Mouse (Mus musculus) forebrain, embryonic 13.5 days (tissue): ENCODE results near the gene Crybg1. TPM values are rescaled to one million over a fixed set of nuclear protein-coding genes. Genes with fewer than 3 reads are reported as not detected.

ENCODE experiments used
- ATAC-seq: fragments of 200-750 bp; cut with Nextera tagmentation; 2 replicates; pipeline ENCODE4 v1.8.0; 2017
- H3K27ac ChIP-seq: fragments of 300-500 bp; sonication (generic); 2 replicates; pipeline ENCODE4 v1.5.1; 2015; ENCODE audit warnings: inconsistent platforms, mild to moderate bottlenecking, moderate library complexity
- H3K27me3 ChIP-seq: fragments of 300-500 bp; sonication (generic); 2 replicates; pipeline ENCODE4 v1.6.1; 2015; ENCODE audit warnings: mild to moderate bottlenecking, inconsistent platforms
- H3K36me3 ChIP-seq: fragments of 300-500 bp; sonication (generic); 2 replicates; pipeline ENCODE4 v1.6.1; 2015; ENCODE audit warnings: mild to moderate bottlenecking, inconsistent platforms; ENCODE audit not compliant: poor library complexity, severe bottlenecking
- H3K4me1 ChIP-seq: fragments of 300-500 bp; sonication (generic); 2 replicates; pipeline ENCODE4 v1.6.1; 2015; ENCODE audit warnings: inconsistent platforms
- H3K4me2 ChIP-seq: fragments of 300-500 bp; sonication (generic); 2 replicates; pipeline ENCODE4 v1.6.1; 2015; ENCODE audit warnings: inconsistent platforms, mild to moderate bottlenecking, moderate library complexity
- H3K4me3 ChIP-seq: fragments of 300-500 bp; sonication (generic); 2 replicates; pipeline ENCODE4 v1.5.1; 2015; ENCODE audit warnings: mild to moderate bottlenecking, inconsistent platforms
- H3K9ac ChIP-seq: fragments of 300-500 bp; sonication (generic); 2 replicates; pipeline ENCODE4 v1.6.1; 2015; ENCODE audit warnings: mild to moderate bottlenecking, inconsistent platforms
- H3K9me3 ChIP-seq: fragments of 300-500 bp; sonication (generic); replicated peaks from 2 replicates; pipeline ENCODE4 v1.6.1; 2016; ENCODE audit warnings: inconsistent platforms
- WGBS: fragments of 180-500 bp; shearing (Covaris S2); methylation state at CpG from one replicate; pipeline ENCODE4 v1.1.7; 2015; 5-methylcytosine and 5-hydroxymethylcytosine counted together
- polyA plus RNA-seq: library from polyadenylated mRNA; unstranded; fragments of >200 nt; fragmentation: Nextera tagmentation; extraction: Ambion mirVana; gene quantifications from 2 replicates; pipeline ENCODE4 v1.2.1, GENCODE M21; 2015

Crybg1 gene
- polyA plus RNA-seq: 0.11 and 0.28 TPM in 2 replicates

- Histone ChIP-seq H3K4me1 (peaks cover 11% of the 10 kb centered on the region), H3K4me3 (peak within 1 kb of the TSS; percentile 34), H3K4me2 (peak within 1 kb of the TSS; percentile 61), H3K36me3 (no peaks in the 10 kb centered on the region), H3K27me3 (peaks cover 19% of the 10 kb centered on the region), H3K9me3 (0 out of 2 replicates have a peak, but pooled peaks cover 3% of the 10 kb centered on the region), H3K9ac (peak within 1 kb of the TSS; percentile 34; the same call in 1 of the 2 replicates), H3K27ac (no peak within 1 kb of the TSS)
- 5% methylated on average over 39 of the region's 53 CpGs for WGBS
- peak; percentile 70 for ATAC-seq
Measured at GRCm38 (mm10) chr10:44148337-44149317, at the start of gene Crybg1. Crybg1 (minus strand) TSS chr10:44148853.

GRCm38 (mm10) chr10:44177365-44177764 is 28.7 kb upstream of the Crybg1 start:
- Histone ChIP-seq H3K27ac (no peak overlapping the region), H3K4me1 (no peaks in the 10 kb centered on the region), H3K4me3 (no peak overlapping the region), H3K9me3 (no peaks in the 10 kb centered on the region), H3K27me3 (no peaks in the 10 kb centered on the region), H3K4me2 (no peak overlapping the region), H3K9ac (no peak overlapping the region), H3K36me3 (no peaks in the 10 kb centered on the region)
- 6% methylated on average over 1 of the region's 1 CpGs for WGBS
- ATAC-seq: peak; percentile 69

- ATAC-seq: no peak
- H3K36me3 ChIP-seq: no peaks in the 10 kb centered on the region
- H3K4me2 ChIP-seq: no peak overlapping the region
- no peak overlapping the region for H3K4me3 ChIP-seq
- H3K27me3 ChIP-seq: no peaks in the 10 kb centered on the region
- H3K9ac ChIP-seq: no peak overlapping the region
- H3K4me1 ChIP-seq: no peaks in the 10 kb centered on the region
- H3K9me3 ChIP-seq: no peaks in the 10 kb centered on the region
- H3K27ac ChIP-seq: no peak overlapping the region
Measured at GRCm38 (mm10) chr10:44176548-44176947, 27.9 kb upstream of the Crybg1 start.

- WGBS: 91% methylated on average over 5 of the region's 5 CpGs
Measured at GRCm38 (mm10) chr10:44176120-44176519, 27.5 kb upstream of the Crybg1 start.

GRCm38 (mm10) chr10:44170145-44170544 is 21.5 kb upstream of the Crybg1 start:
- no peak overlapping the region for H3K9ac ChIP-seq
- H3K27me3 ChIP-seq: no peaks in the 10 kb centered on the region
- H3K4me3 ChIP-seq: no peak overlapping the region
- no peak for ATAC-seq
- no peaks in the 10 kb centered on the region for H3K36me3 ChIP-seq
- 0 out of 2 replicates have a peak, but pooled peaks cover 4% of the 10 kb centered on the region for H3K4me1 ChIP-seq
- no peaks in the 10 kb centered on the region for H3K9me3 ChIP-seq
- no peak overlapping the region for H3K27ac ChIP-seq
- 85% methylated on average over 12 of the region's 12 CpGs for WGBS
- no peak overlapping the region for H3K4me2 ChIP-seq

More at GRCm38 (mm10) chr10:44176120-44176519, 27.5 kb upstream of the Crybg1 start:
- no peak overlapping the region for H3K4me3 ChIP-seq
- no peak for ATAC-seq
- no peaks in the 10 kb centered on the region for H3K36me3 ChIP-seq
- no peaks in the 10 kb centered on the region for H3K27me3 ChIP-seq
- no peaks in the 10 kb centered on the region for H3K4me1 ChIP-seq
- H3K9me3 ChIP-seq: no peaks in the 10 kb centered on the region
- no peak overlapping the region for H3K9ac ChIP-seq
- H3K27ac ChIP-seq: no peak overlapping the region
- H3K4me2 ChIP-seq: no peak overlapping the region

- Histone ChIP-seq H3K27me3 (no peaks in the 10 kb centered on the region), H3K9me3 (no peaks in the 10 kb centered on the region), H3K4me3 (no peak overlapping the region), H3K4me1 (0 out of 2 replicates have a peak, but pooled peaks cover 4% of the 10 kb centered on the region), H3K36me3 (no peaks in the 10 kb centered on the region), H3K9ac (no peak overlapping the region), H3K27ac (no peak overlapping the region), H3K4me2 (no peak overlapping the region)
- WGBS: 73% methylated on average over 5 of the region's 5 CpGs
- ATAC-seq: no peak
Measured at GRCm38 (mm10) chr10:44167061-44167460, 18.4 kb upstream of the Crybg1 start.

- H3K4me1 ChIP-seq: 0 out of 2 replicates have a peak, but pooled peaks cover 4% of the 10 kb centered on the region
- no peaks in the 10 kb centered on the region for H3K27me3 ChIP-seq
- H3K36me3 ChIP-seq: no peaks in the 10 kb centered on the region
- H3K4me2 ChIP-seq: no peak overlapping the region
- H3K4me3 ChIP-seq: no peak overlapping the region
- ATAC-seq: no peak
- 75% methylated on average over 8 of the region's 8 CpGs for WGBS
- H3K9ac ChIP-seq: no peak overlapping the region
- no peak overlapping the region for H3K27ac ChIP-seq
- H3K9me3 ChIP-seq: no peaks in the 10 kb centered on the region
Measured at GRCm38 (mm10) chr10:44164258-44164975, 15.8 kb upstream of the Crybg1 start.

GRCm38 (mm10) chr10:44163028-44163427 is 14.4 kb upstream of the Crybg1 start:
- Histone ChIP-seq H3K4me2 (no peak overlapping the region), H3K27ac (no peak overlapping the region), H3K9me3 (no peaks in the 10 kb centered on the region), H3K4me1 (0 out of 2 replicates have a peak, but pooled peaks cover 4% of the 10 kb centered on the region), H3K9ac (no peak overlapping the region), H3K27me3 (no peaks in the 10 kb centered on the region), H3K4me3 (no peak overlapping the region), H3K36me3 (no peaks in the 10 kb centered on the region)
- WGBS: 92% methylated on average over 4 of the region's 4 CpGs
- ATAC-seq: no peak

- peak; percentile 36; the same call in 1 of the 2 replicates for ATAC-seq
- Histone ChIP-seq H3K9me3 (no peaks in the 10 kb centered on the region), H3K4me3 (no peak overlapping the region), H3K27me3 (no peaks in the 10 kb centered on the region), H3K4me2 (no peak overlapping the region), H3K4me1 (no peaks in the 10 kb centered on the region), H3K27ac (no peak overlapping the region), H3K36me3 (no peaks in the 10 kb centered on the region), H3K9ac (no peak overlapping the region)
- WGBS: 53% methylated on average over 4 of the region's 4 CpGs
Measured at GRCm38 (mm10) chr10:44160150-44160549, 11.5 kb upstream of the Crybg1 start.

GRCm38 (mm10) chr10:44157489-44157888 is 8.8 kb upstream of the Crybg1 start:
- no peaks in the 10 kb centered on the region for H3K9me3 ChIP-seq
- WGBS: 65% methylated on average over 2 of the region's 2 CpGs
- no peak for ATAC-seq
- no peaks in the 10 kb centered on the region for H3K27me3 ChIP-seq
- H3K36me3 ChIP-seq: no peaks in the 10 kb centered on the region
- no peak overlapping the region for H3K27ac ChIP-seq
- no peak overlapping the region for H3K9ac ChIP-seq
- H3K4me3 ChIP-seq: no peak overlapping the region
- no peak overlapping the region for H3K4me2 ChIP-seq
- H3K4me1 ChIP-seq: no peaks in the 10 kb centered on the region

- peaks cover 11% of the 10 kb centered on the region for H3K4me1 ChIP-seq
- no peak overlapping the region for H3K27ac ChIP-seq
- no peaks in the 10 kb centered on the region for H3K36me3 ChIP-seq
- H3K27me3 ChIP-seq: peaks cover 19% of the 10 kb centered on the region
- H3K9ac ChIP-seq: no peak overlapping the region
- 0 out of 2 replicates have a peak, but pooled peaks cover 3% of the 10 kb centered on the region for H3K9me3 ChIP-seq
- no peak overlapping the region for H3K4me3 ChIP-seq
- WGBS: 94% methylated on average over 2 of the region's 2 CpGs
- ATAC-seq: no peak
- no peak overlapping the region for H3K4me2 ChIP-seq
Measured at GRCm38 (mm10) chr10:44150501-44150900, 1.8 kb upstream of the Crybg1 start.

- no peak for ATAC-seq
- WGBS: 92% methylated on average over 10 of the region's 10 CpGs
- H3K4me3 ChIP-seq: no peak overlapping the region
- H3K36me3 ChIP-seq: no peaks in the 10 kb centered on the region
- no peak overlapping the region for H3K4me2 ChIP-seq
- H3K27ac ChIP-seq: no peak overlapping the region
- peaks cover 9% of the 10 kb centered on the region for H3K27me3 ChIP-seq
- no peak overlapping the region for H3K9ac ChIP-seq
- H3K9me3 ChIP-seq: no peaks in the 10 kb centered on the region
- H3K4me1 ChIP-seq: peaks cover under 1% of the 10 kb centered on the region; the same call in 1 of the 2 replicates
Measured at GRCm38 (mm10) chr10:44143401-44143800, 5.3 kb downstream of the Crybg1 start.
